Mouse (Mus musculus) stomach, embryonic 14.5 days (tissue): ENCODE results near the gene Klhl35. TPM values are rescaled to one million over a fixed set of nuclear protein-coding genes. Genes with fewer than 3 reads are reported as not detected.
A peak's percentile ranks its signal among the peaks of the same experiment; 100 is the strongest.

Source experiments
- ATAC-seq: fragments of 200-750 bp; cut with Nextera tagmentation; 2 replicates; pipeline ENCODE4 v1.8.0; 2017; ENCODE audit warnings: low read depth, moderate TSS enrichment; ENCODE audit not compliant: insufficient number of reproducible peaks, insufficient read depth, low FRiP score
- H3K27ac ChIP-seq: fragments of 300-500 bp; sonication (generic); 2 replicates; pipeline ENCODE4 v1.5.1; 2014; ENCODE audit warnings: mild to moderate bottlenecking, low read length, moderate library complexity, mixed read lengths
- H3K27me3 ChIP-seq: fragments of 300-500 bp; sonication (generic); 2 replicates; pipeline ENCODE4 v1.6.1; 2014; ENCODE audit warnings: low read length, control low read depth, mixed read lengths; ENCODE audit not compliant: control insufficient read depth, insufficient read depth
- H3K36me3 ChIP-seq: fragments of 300-500 bp; sonication (generic); 2 replicates; pipeline ENCODE4 v1.6.1; 2014; ENCODE audit warnings: mild to moderate bottlenecking, control low read depth, low read length, moderate library complexity, mixed read lengths; ENCODE audit not compliant: control insufficient read depth, insufficient read depth
- H3K4me1 ChIP-seq: fragments of 300-500 bp; sonication (generic); 2 replicates; pipeline ENCODE4 v1.6.1; 2014; ENCODE audit warnings: low read length, control low read depth, mixed read lengths; ENCODE audit not compliant: control insufficient read depth, insufficient read depth
- H3K4me2 ChIP-seq: fragments of 300-500 bp; sonication (generic); replicated peaks from 2 replicates; pipeline ENCODE4 v1.6.1; 2014; ENCODE audit warnings: low read depth, low read length, control low read depth
- H3K4me3 ChIP-seq: fragments of 300-500 bp; sonication (generic); 2 replicates; pipeline ENCODE4 v1.5.1; 2014; ENCODE audit warnings: low read depth, low read length, control low read depth
- H3K9ac ChIP-seq: fragments of 300-500 bp; sonication (generic); replicated peaks from 2 replicates; pipeline ENCODE4 v1.6.1; 2014; ENCODE audit warnings: low read depth, mild to moderate bottlenecking, control low read depth, low read length, moderate library complexity, mixed read lengths
- H3K9me3 ChIP-seq: fragments of 300-500 bp; sonication (generic); 2 replicates; pipeline ENCODE4 v1.6.1; 2016; ENCODE audit warnings: low read depth, low read length, control low read depth; ENCODE audit not compliant: control insufficient read depth
- WGBS: fragments of 180-500 bp; shearing (Covaris S2); extraction: QIAGEN DNeasy Blood & Tissue Kit; methylation state at CpG from one replicate; pipeline ENCODE4 v1.1.7; 2014; 5-methylcytosine and 5-hydroxymethylcytosine counted together
- polyA plus RNA-seq: library from polyadenylated mRNA; unstranded; fragments of >200 nt; fragmentation: Nextera tagmentation; extraction: Ambion mirVana; gene quantifications from 2 replicates; pipeline ENCODE4 v1.2.1, GENCODE M21; 2014

Klhl35 gene
- polyA plus RNA-seq: 0.65 and 0.83 TPM in 2 replicates

GRCm38 (mm10) chr7:99465811-99466210, at the start of gene Klhl35:
Gene Klhl35 (plus strand): TSS chr7:99466004.
- no peaks in the 10 kb centered on the region for H3K27me3 ChIP-seq
- H3K36me3 ChIP-seq: no peaks in the 10 kb centered on the region; the same call in 1 of the 2 replicates
- WGBS: 32% methylated on average over 8 of the region's 8 CpGs
- H3K27ac ChIP-seq: no peak within 1 kb of the TSS
- no peak for ATAC-seq
- no peaks in the 10 kb centered on the region for H3K9me3 ChIP-seq
- H3K4me2 ChIP-seq: no peak within 1 kb of the TSS; the same call in 1 of the 2 replicates
- H3K4me1 ChIP-seq: peaks cover 10% of the 10 kb centered on the region
- no peak within 1 kb of the TSS for H3K4me3 ChIP-seq
- H3K9ac ChIP-seq: no peak within 1 kb of the TSS

- Histone ChIP-seq H3K4me2 (no peak overlapping the region), H3K4me1 (0 out of 2 replicates have a peak, but pooled peaks cover 5% of the 10 kb centered on the region), H3K36me3 (no peaks in the 10 kb centered on the region), H3K4me3 (no peak overlapping the region), H3K27ac (no peak overlapping the region), H3K9me3 (no peaks in the 10 kb centered on the region), H3K27me3 (no peaks in the 10 kb centered on the region), H3K9ac (no peak overlapping the region)
- WGBS: 72% methylated on average over 3 of the region's 3 CpGs
- no peak for ATAC-seq
Measured at GRCm38 (mm10) chr7:99419311-99419710, 46.5 kb upstream of the Klhl35 start.

- Histone ChIP-seq H3K27ac (no peak overlapping the region), H3K9ac (no peak overlapping the region), H3K27me3 (no peaks in the 10 kb centered on the region), H3K4me1 (peaks cover 15% of the 10 kb centered on the region), H3K4me3 (no peak overlapping the region), H3K36me3 (no peaks in the 10 kb centered on the region; the same call in 1 of the 2 replicates), H3K9me3 (no peaks in the 10 kb centered on the region), H3K4me2 (no peak overlapping the region)
- 83% methylated on average over 6 of the region's 6 CpGs for WGBS
- ATAC-seq: no peak
Measured at GRCm38 (mm10) chr7:99421006-99421405, 44.8 kb upstream of the Klhl35 start.

GRCm38 (mm10) chr7:99424538-99425155, 41.2 kb upstream of the Klhl35 start:
- H3K9ac ChIP-seq: no peak overlapping the region
- H3K4me1 ChIP-seq: peaks cover 15% of the 10 kb centered on the region
- no peaks in the 10 kb centered on the region for H3K27me3 ChIP-seq
- H3K9me3 ChIP-seq: no peaks in the 10 kb centered on the region
- peak; percentile 54; the same call in 1 of the 2 replicates for ATAC-seq
- H3K27ac ChIP-seq: peak overlapping the region; percentile 78; the same call in 1 of the 2 replicates
- 11% methylated on average over 8 of the region's 8 CpGs for WGBS
- no peaks in the 10 kb centered on the region; the same call in 1 of the 2 replicates for H3K36me3 ChIP-seq
- no peak overlapping the region for H3K4me2 ChIP-seq
- no peak overlapping the region for H3K4me3 ChIP-seq

GRCm38 (mm10) chr7:99425706-99426105, 40.1 kb upstream of the Klhl35 start:
- no peak for ATAC-seq
- 91% methylated on average over 4 of the region's 4 CpGs for WGBS

GRCm38 (mm10) chr7:99427031-99427430, 38.8 kb upstream of the Klhl35 start:
- Histone ChIP-seq H3K4me1 (peaks cover 15% of the 10 kb centered on the region), H3K9ac (no peak overlapping the region), H3K27ac (no peak overlapping the region), H3K9me3 (no peaks in the 10 kb centered on the region), H3K27me3 (no peaks in the 10 kb centered on the region), H3K4me3 (no peak overlapping the region), H3K4me2 (no peak overlapping the region), H3K36me3 (no peaks in the 10 kb centered on the region; the same call in 1 of the 2 replicates)
- 75% methylated on average over 10 of the region's 10 CpGs for WGBS
- no peak for ATAC-seq

More at GRCm38 (mm10) chr7:99425706-99426105, 40.1 kb upstream of the Klhl35 start:
- Histone ChIP-seq H3K9ac (no peak overlapping the region), H3K4me3 (no peak overlapping the region), H3K4me2 (no peak overlapping the region), H3K9me3 (no peaks in the 10 kb centered on the region), H3K27ac (no peak overlapping the region), H3K4me1 (peaks cover 15% of the 10 kb centered on the region), H3K36me3 (no peaks in the 10 kb centered on the region; the same call in 1 of the 2 replicates), H3K27me3 (no peaks in the 10 kb centered on the region)

- no peak overlapping the region for H3K27ac ChIP-seq
- H3K4me2 ChIP-seq: no peak overlapping the region
- H3K4me1 ChIP-seq: peaks cover 15% of the 10 kb centered on the region
- no peak overlapping the region for H3K9ac ChIP-seq
- H3K36me3 ChIP-seq: no peaks in the 10 kb centered on the region; the same call in 1 of the 2 replicates
- H3K9me3 ChIP-seq: no peaks in the 10 kb centered on the region
- H3K4me3 ChIP-seq: no peak overlapping the region
- no peak for ATAC-seq
- no peaks in the 10 kb centered on the region for H3K27me3 ChIP-seq
- 97% methylated on average over 3 of the region's 3 CpGs for WGBS
Measured at GRCm38 (mm10) chr7:99427987-99428386, 37.8 kb upstream of the Klhl35 start.

- no peak overlapping the region for H3K4me2 ChIP-seq
Measured at GRCm38 (mm10) chr7:99428836-99429235, 37.0 kb upstream of the Klhl35 start.

More at GRCm38 (mm10) chr7:99428836-99429235, 37.0 kb upstream of the Klhl35 start:
- Histone ChIP-seq H3K4me1 (peaks cover 15% of the 10 kb centered on the region), H3K9me3 (no peaks in the 10 kb centered on the region), H3K27me3 (no peaks in the 10 kb centered on the region), H3K9ac (no peak overlapping the region), H3K4me3 (no peak overlapping the region), H3K36me3 (no peaks in the 10 kb centered on the region; the same call in 1 of the 2 replicates), H3K27ac (no peak overlapping the region)
- no peak for ATAC-seq
- 81% methylated on average over 5 of the region's 5 CpGs for WGBS
